Mouse (Mus musculus) liver, embryonic 13.5 days (tissue): ENCODE measurements around the gene Dlat. TPM values are rescaled to one million over a fixed set of nuclear protein-coding genes. Genes with fewer than 3 reads are reported as not detected.

Source experiments
- ATAC-seq: fragments of 200-750 bp; cut with Nextera tagmentation; 2 replicates; pipeline ENCODE4 v1.8.0; 2017; ENCODE audit warnings: low read depth, mild to moderate bottlenecking, moderate number of reproducible peaks, moderate library complexity
- DNase-seq: peaks from one replicate; pipeline ENCODE4 v3.0.0; 2022
- H3K27ac ChIP-seq: fragments of 300-500 bp; sonication (generic); 2 replicates; pipeline ENCODE4 v1.5.1; 2015; ENCODE audit warnings: moderate library complexity, mild to moderate bottlenecking, inconsistent platforms
- H3K27me3 ChIP-seq: fragments of 300-500 bp; sonication (generic); 2 replicates; pipeline ENCODE4 v1.6.1; 2015; ENCODE audit warnings: mild to moderate bottlenecking, inconsistent platforms
- H3K36me3 ChIP-seq: fragments of 300-500 bp; sonication (generic); 2 replicates; pipeline ENCODE4 v1.6.1; 2015; ENCODE audit warnings: mild to moderate bottlenecking, inconsistent platforms
- H3K4me1 ChIP-seq: fragments of 300-500 bp; sonication (generic); replicated peaks from 2 replicates; pipeline ENCODE4 v1.6.1; 2015; ENCODE audit warnings: inconsistent platforms
- H3K4me2 ChIP-seq: fragments of 300-500 bp; sonication (generic); 2 replicates; pipeline ENCODE4 v1.6.1; 2015; ENCODE audit warnings: inconsistent platforms, mild to moderate bottlenecking, moderate library complexity
- H3K4me3 ChIP-seq: fragments of 300-500 bp; sonication (generic); replicated peaks from 2 replicates; pipeline ENCODE4 v1.5.1; 2015; ENCODE audit warnings: mild to moderate bottlenecking, inconsistent platforms
- H3K9ac ChIP-seq: fragments of 300-500 bp; sonication (generic); 2 replicates; pipeline ENCODE4 v1.6.1; 2015; ENCODE audit warnings: mild to moderate bottlenecking, inconsistent platforms
- H3K9me3 ChIP-seq: fragments of 300-500 bp; sonication (generic); replicated peaks from 2 replicates; pipeline ENCODE4 v1.6.1; 2016; ENCODE audit warnings: inconsistent platforms
- WGBS: fragments of 180-500 bp; shearing (Covaris S2); methylation state at CpG from one replicate; pipeline ENCODE4 v1.1.7; 2015; ENCODE audit not compliant: insufficient replicate concordance; 5-methylcytosine and 5-hydroxymethylcytosine counted together
- polyA plus RNA-seq: library from polyadenylated mRNA; unstranded; fragments of >200 nt; fragmentation: Nextera tagmentation; extraction: Ambion mirVana; gene quantifications from 2 replicates; pipeline ENCODE4 v1.2.1, GENCODE M21; 2015

The Dlat gene
- polyA plus RNA-seq, 1 experiment from 2014 or later: 33.7 TPM

GRCm38 (mm10) chr9:50612115-50612514, 47.5 kb downstream of the Dlat start:
- H3K4me2 ChIP-seq: no peak overlapping the region
- peaks cover 20% of the 10 kb centered on the region for H3K4me1 ChIP-seq
- peaks cover 78% of the 10 kb centered on the region for H3K36me3 ChIP-seq
- no peak overlapping the region for H3K27ac ChIP-seq
- no peaks in the 10 kb centered on the region for H3K9me3 ChIP-seq
- no peak overlapping the region for H3K4me3 ChIP-seq
- no peak overlapping the region for H3K9ac ChIP-seq
- ATAC-seq (no peak), DNase-seq (no peak)
- WGBS: 73% methylated on average over 4 of the region's 4 CpGs
- H3K27me3 ChIP-seq: no peaks in the 10 kb centered on the region

GRCm38 (mm10) chr9:50604338-50604737, 55.2 kb downstream of the Dlat start:
- DNase-seq (no peak), ATAC-seq (peak; percentile 0; the same call in 1 of the 2 replicates)
- peak overlapping the region; percentile 84 for H3K4me2 ChIP-seq
- under 1% methylated on average over 6 of the region's 6 CpGs for WGBS
- peaks cover 53% of the 10 kb centered on the region for H3K36me3 ChIP-seq
- peak overlapping the region; percentile 86 for H3K27ac ChIP-seq
- no peaks in the 10 kb centered on the region for H3K9me3 ChIP-seq
- no peaks in the 10 kb centered on the region for H3K27me3 ChIP-seq
- peaks cover 45% of the 10 kb centered on the region for H3K4me1 ChIP-seq
- H3K4me3 ChIP-seq: peak overlapping the region; percentile 87
- H3K9ac ChIP-seq: peak overlapping the region; percentile 90

- peaks cover 54% of the 10 kb centered on the region for H3K36me3 ChIP-seq
- WGBS: under 1% methylated on average over 24 of the region's 24 CpGs
Measured at GRCm38 (mm10) chr9:50603998-50604324, 55.6 kb downstream of the Dlat start.

GRCm38 (mm10) chr9:50603189-50603997, 56.2 kb downstream of the Dlat start, which contains the start of the genes Sdhd and Timm8b:
Gene Sdhd, minus strand, starts transcription at chr9:50603812.
Gene Timm8b, plus strand, starts transcription at chr9:50603910.
- peak; percentile 93 for ATAC-seq
- H3K9ac ChIP-seq: peak within 1 kb of the TSS; percentile 90
- H3K4me3 ChIP-seq: peak within 1 kb of the TSS; percentile 87
- peaks cover 55% of the 10 kb centered on the region for H3K36me3 ChIP-seq
- no peaks in the 10 kb centered on the region for H3K27me3 ChIP-seq
- H3K9me3 ChIP-seq: no peaks in the 10 kb centered on the region
- WGBS: under 1% methylated on average over 48 of the region's 48 CpGs
- H3K4me1 ChIP-seq: peaks cover 45% of the 10 kb centered on the region
- H3K4me2 ChIP-seq: peak within 1 kb of the TSS; percentile 84
- H3K27ac ChIP-seq: peak within 1 kb of the TSS; percentile 86
- peak; percentile 91 for DNase-seq

More at GRCm38 (mm10) chr9:50603998-50604324, 55.6 kb downstream of the Dlat start:
- no peaks in the 10 kb centered on the region for H3K27me3 ChIP-seq
- H3K4me2 ChIP-seq: peak overlapping the region; percentile 84
- peak overlapping the region; percentile 90 for H3K9ac ChIP-seq
- H3K4me3 ChIP-seq: peak overlapping the region; percentile 87
- DNase-seq (no peak), ATAC-seq (peak; percentile 76)
- no peaks in the 10 kb centered on the region for H3K9me3 ChIP-seq
- H3K27ac ChIP-seq: peak overlapping the region; percentile 86
- peaks cover 45% of the 10 kb centered on the region for H3K4me1 ChIP-seq

GRCm38 (mm10) chr9:50602055-50602845, 57.3 kb downstream of the Dlat start:
- Histone ChIP-seq H3K4me2 (peak overlapping the region; percentile 84), H3K9me3 (no peaks in the 10 kb centered on the region), H3K9ac (peak overlapping the region; percentile 90), H3K4me1 (peaks cover 45% of the 10 kb centered on the region), H3K4me3 (peak overlapping the region; percentile 87), H3K36me3 (peaks cover 55% of the 10 kb centered on the region), H3K27ac (peak overlapping the region; percentile 76), H3K27me3 (no peaks in the 10 kb centered on the region)
- ATAC-seq (no peak), DNase-seq (no peak)
- 34% methylated on average over 7 of the region's 7 CpGs for WGBS

GRCm38 (mm10) chr9:50601536-50601935, 58.0 kb downstream of the Dlat start:
- DNase-seq: peak; percentile 20
- peak; percentile 66 for ATAC-seq
- Histone ChIP-seq H3K4me3 (peak overlapping the region; percentile 87), H3K27ac (peak overlapping the region; percentile 76), H3K36me3 (peaks cover 56% of the 10 kb centered on the region), H3K4me2 (peak overlapping the region; percentile 84), H3K4me1 (peaks cover 45% of the 10 kb centered on the region), H3K9ac (peak overlapping the region; percentile 90), H3K27me3 (no peaks in the 10 kb centered on the region), H3K9me3 (no peaks in the 10 kb centered on the region)
- WGBS: 15% methylated on average over 6 of the region's 6 CpGs

- ATAC-seq (no peak), DNase-seq (no peak)
- Histone ChIP-seq H3K4me2 (no peak overlapping the region), H3K4me1 (peaks cover 20% of the 10 kb centered on the region), H3K4me3 (no peak overlapping the region), H3K27ac (no peak overlapping the region), H3K36me3 (peaks cover 58% of the 10 kb centered on the region), H3K9ac (no peak overlapping the region), H3K27me3 (no peaks in the 10 kb centered on the region), H3K9me3 (no peaks in the 10 kb centered on the region)
- 89% methylated on average over 8 of the region's 8 CpGs for WGBS
Measured at GRCm38 (mm10) chr9:50596973-50597372, 62.6 kb downstream of the Dlat start.

- H3K4me2 ChIP-seq: no peak overlapping the region
- peaks cover 6% of the 10 kb centered on the region; the same call in 1 of the 2 replicates for H3K4me1 ChIP-seq
- no peak overlapping the region for H3K4me3 ChIP-seq
- ATAC-seq: peak; percentile 62
- peaks cover 49% of the 10 kb centered on the region for H3K36me3 ChIP-seq
- no peaks in the 10 kb centered on the region for H3K9me3 ChIP-seq
- no peaks in the 10 kb centered on the region for H3K27me3 ChIP-seq
- 65% methylated on average over 12 of the region's 12 CpGs for WGBS
- H3K27ac ChIP-seq: peak overlapping the region; percentile 74
- DNase-seq: no peak
- H3K9ac ChIP-seq: no peak overlapping the region
Measured at GRCm38 (mm10) chr9:50594794-50595417, 64.7 kb downstream of the Dlat start.

GRCm38 (mm10) chr9:50593544-50593943, 66.0 kb downstream of the Dlat start:
- no peak overlapping the region for H3K9ac ChIP-seq
- ATAC-seq (no peak), DNase-seq (peak; percentile 25)
- H3K27me3 ChIP-seq: no peaks in the 10 kb centered on the region
- peaks cover 6% of the 10 kb centered on the region; the same call in 1 of the 2 replicates for H3K4me1 ChIP-seq
- H3K36me3 ChIP-seq: peaks cover 38% of the 10 kb centered on the region
- WGBS: 60% methylated on average over 3 of the region's 3 CpGs
- no peak overlapping the region for H3K4me3 ChIP-seq
- no peak overlapping the region for H3K27ac ChIP-seq
- H3K4me2 ChIP-seq: no peak overlapping the region
- no peaks in the 10 kb centered on the region for H3K9me3 ChIP-seq

- no peak overlapping the region for H3K4me2 ChIP-seq
- H3K4me3 ChIP-seq: no peak overlapping the region
- 80% methylated on average over 9 of the region's 9 CpGs for WGBS
- no peak overlapping the region for H3K9ac ChIP-seq
- DNase-seq: no peak
- H3K36me3 ChIP-seq: peaks cover 32% of the 10 kb centered on the region
- peaks cover 6% of the 10 kb centered on the region; the same call in 1 of the 2 replicates for H3K4me1 ChIP-seq
- ATAC-seq: no peak
- H3K27ac ChIP-seq: no peak overlapping the region
- H3K9me3 ChIP-seq: no peaks in the 10 kb centered on the region
- H3K27me3 ChIP-seq: no peaks in the 10 kb centered on the region
Measured at GRCm38 (mm10) chr9:50592955-50593354, 66.6 kb downstream of the Dlat start.
